Mouse (Mus musculus): ENCODE measurements around the gene Yif1b. TPM values are rescaled to one million over a fixed set of nuclear protein-coding genes. Genes with fewer than 3 reads are reported as not detected.

Gene Yif1b
- polyA plus RNA-seq, 1 experiment from 2014 or later = 124 TPM

DNA sequence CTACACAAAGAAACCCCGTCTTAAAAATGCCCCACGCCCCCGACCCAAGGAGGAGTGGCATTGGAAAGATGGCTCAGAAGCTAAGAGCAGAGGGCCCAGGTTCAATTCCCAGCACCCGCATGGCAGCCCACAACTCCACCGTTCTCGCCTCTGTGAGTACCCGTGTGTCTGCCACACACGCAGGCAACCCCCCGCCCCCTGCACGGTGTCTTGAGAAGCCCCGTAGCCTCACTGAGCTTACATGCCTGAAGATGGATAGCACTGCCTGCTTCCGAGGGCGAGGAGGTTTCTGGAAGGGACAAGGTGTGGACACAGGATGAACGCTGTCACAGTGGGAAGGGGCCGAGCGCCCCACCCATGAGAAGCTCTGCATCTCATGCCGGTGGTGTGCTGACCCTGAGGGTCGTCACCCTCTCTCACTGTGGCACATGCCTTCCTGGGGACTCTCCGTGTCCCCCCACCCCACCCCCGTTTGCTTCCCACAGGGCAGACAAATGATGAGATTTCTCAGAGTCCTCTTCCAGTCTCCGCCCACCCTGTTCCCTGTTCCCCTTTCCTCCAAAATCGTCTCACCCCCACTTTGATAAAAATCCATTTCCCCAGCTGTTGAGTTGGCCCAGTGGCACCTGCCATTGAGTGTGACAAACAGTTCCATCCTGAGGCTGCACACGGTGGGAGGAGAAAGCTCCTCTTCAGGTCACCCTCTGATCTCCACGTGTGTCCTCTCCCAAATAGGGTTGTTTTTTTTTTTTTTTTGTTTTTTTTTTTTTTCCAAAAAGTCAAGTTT, 57.9 kb downstream of the Yif1b start:
- Histone ChIP-seq H3K27me3 (no peaks in the 10 kb centered on the region; the same call in 1 of the 2 replicates), H3K4me1 (peaks cover 24% of the 10 kb centered on the region), H3K4me2 (replicated peaks) (no peak overlapping the region), H3K9ac (no peak overlapping the region), H3K9me3 (no peaks in the 10 kb centered on the region), H3K36me3 (no peaks in the 10 kb centered on the region), H3K27ac (no peak overlapping the region), H3K4me3 (no peak overlapping the region)
- 77% methylated on average over 24 of the region's 24 CpGs for WGBS
- ATAC-seq (ENCODE audit: low FRiP score, low read depth) = no peak

DNA sequence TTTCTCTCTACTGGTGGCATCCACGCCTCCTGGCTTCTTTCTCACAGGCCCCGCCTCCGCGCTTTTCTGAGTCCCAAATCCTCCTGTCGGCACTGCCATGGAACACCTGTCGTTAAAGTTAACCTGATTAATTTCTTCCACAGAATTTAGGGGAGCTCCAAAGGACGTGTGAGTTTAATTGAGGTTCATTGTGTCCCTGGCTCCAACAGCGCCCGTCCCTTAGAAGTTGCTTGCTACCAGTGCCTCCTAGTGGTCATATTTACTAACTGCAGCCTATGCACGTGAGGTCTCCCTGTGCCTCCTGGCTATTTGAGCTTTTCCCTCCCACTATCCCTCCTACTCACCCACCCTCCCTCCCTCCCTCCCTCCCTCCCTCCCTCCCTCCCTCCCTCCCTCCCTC, 58.9 kb downstream of the Yif1b start:
- 0 out of 2 replicates have a peak overlapping the region, but pooled peaks have one; percentile 24 for H3K4me2 ChIP-seq (replicated peaks)
- WGBS = 9% methylated on average over 10 of the region's 10 CpGs
- no peaks in the 10 kb centered on the region for H3K36me3 ChIP-seq
- H3K27ac ChIP-seq = no peak overlapping the region
- no peak overlapping the region for H3K9ac ChIP-seq
- peaks cover 15% of the 10 kb centered on the region for H3K4me1 ChIP-seq
- ATAC-seq (ENCODE audit: low FRiP score, low read depth) = no peak; the same call in 1 of the 2 replicates
- no peak overlapping the region for H3K4me3 ChIP-seq
- H3K9me3 ChIP-seq = no peaks in the 10 kb centered on the region
- H3K27me3 ChIP-seq = no peaks in the 10 kb centered on the region; the same call in 1 of the 2 replicates

Other genes with a start within 250 kb of the Yif1b start
- gene Ryr1, start 113.2 kb upstream of the Yif1b start, polyA plus RNA-seq (2015; fragmentation: Nextera tagmentation; extraction: Ambion mirVana) = 7.9 and 8.5 TPM in 2 replicates
- gene Rasgrp4, start 103.5 kb upstream of the Yif1b start, polyA plus RNA-seq (2015; fragmentation: Nextera tagmentation; extraction: Ambion mirVana) = 0.56 and 0.69 TPM in 2 replicates
- gene Fam98c, start 82.1 kb upstream of the Yif1b start, polyA plus RNA-seq (2015; fragmentation: Nextera tagmentation; extraction: Ambion mirVana) = 11.5 and 12.5 TPM in 2 replicates
- 0.47 and 0.50 TPM in 2 replicates for gene Ggn, start 68.1 kb upstream of the Yif1b start, polyA plus RNA-seq (2015; fragmentation: Nextera tagmentation; extraction: Ambion mirVana)
- 4.2 and 4.4 TPM in 2 replicates for gene Spred3, start 67.9 kb upstream of the Yif1b start, polyA plus RNA-seq (2015; fragmentation: Nextera tagmentation; extraction: Ambion mirVana)
- gene Psmd8, start 57.6 kb upstream of the Yif1b start, polyA plus RNA-seq (2015; fragmentation: Nextera tagmentation; extraction: Ambion mirVana) = 270 and 272 TPM in 2 replicates
- 0.46 and 0.51 TPM in 2 replicates for gene Catsperg1, start 24.3 kb upstream of the Yif1b start, polyA plus RNA-seq (2015; fragmentation: Nextera tagmentation; extraction: Ambion mirVana)
- 1.9 and 2.3 TPM in 2 replicates for gene Kcnk6, start 5.8 kb upstream of the Yif1b start, polyA plus RNA-seq (2015; fragmentation: Nextera tagmentation; extraction: Ambion mirVana)
- 1.7 and 2.0 TPM in 2 replicates for gene 2200002D01Rik, start 10.1 kb downstream of the Yif1b start, polyA plus RNA-seq (2015; fragmentation: Nextera tagmentation; extraction: Ambion mirVana)
- 110 and 112 TPM in 2 replicates for gene Spint2, start 43.6 kb downstream of the Yif1b start, polyA plus RNA-seq (2015; fragmentation: Nextera tagmentation; extraction: Ambion mirVana)
- gene Ppp1r14a, start 51.0 kb downstream of the Yif1b start, polyA plus RNA-seq (2015; fragmentation: Nextera tagmentation; extraction: Ambion mirVana) = 5.8 and 7.5 TPM in 2 replicates
- gene Dpf1, start 65.6 kb downstream of the Yif1b start, polyA plus RNA-seq (2015; fragmentation: Nextera tagmentation; extraction: Ambion mirVana) = 21.6 and 21.9 TPM in 2 replicates

Data from limb, embryonic 13.5 days (tissue).